Mouse (Mus musculus) adrenal gland, postnatal 14 days (tissue): ENCODE measurements around the gene Vmn1r11. TPM values are rescaled to one million over a fixed set of nuclear protein-coding genes. Genes with fewer than 3 reads are reported as not detected.

Experiments used
- DNase-seq: peaks from one replicate; pipeline ENCODE4 v3.0.0; 2021; ENCODE audit warnings: mixed read lengths
- long read RNA-seq, 2 experiments: library from polyadenylated mRNA; stranded (forward); transcript quantifications; one replicate each; pipeline ENCODE4 v2.0.0; 2021
- total RNA-seq: library from RNA; stranded (reverse); gene quantifications from 2 replicates; pipeline ENCODE4 v1.2.3, GENCODE M21; 2021

Gene Vmn1r11
- total RNA-seq = not detected in 2 replicates
- long read RNA-seq, experiment 1 = 0 reads
- long read RNA-seq, experiment 2 = 0 reads

GRCm38 (mm10) chr6:57133155-57133554, at the start of gene Vmn1r11:
Vmn1r11 (plus strand) TSS chr6:57133455.
- no peak for DNase-seq

- DNase-seq = no peak
These were observed 26.9 kb upstream of the Vmn1r11 start for GRCm38 (mm10) chr6:57106358-57106757.

- no peak for DNase-seq
These were observed 24.1 kb upstream of the Vmn1r11 start, which contains the start of gene Vmn1r10 for GRCm38 (mm10) chr6:57109154-57109553. Vmn1r10 (plus strand) TSS chr6:57109454.

- DNase-seq = no peak
These were observed 23.4 kb downstream of the Vmn1r11 start, which contains the start of gene Vmn1r12 for GRCm38 (mm10) chr6:57156619-57157018. Vmn1r12 (plus strand) TSS chr6:57156919.

Other genes starting within 250 kb of the Vmn1r11 start
- gene Nt5c3, start 209.5 kb upstream of the Vmn1r11 start, total RNA-seq = 24.9 and 25.9 TPM in 2 replicates
- 0.26 and 0.41 TPM in 2 replicates for gene Vmn1r4, start 209.4 kb upstream of the Vmn1r11 start, total RNA-seq
- gene Vmn1r5, start 163.2 kb upstream of the Vmn1r11 start, total RNA-seq = not detected in 2 replicates
- gene Vmn1r6, start 136.2 kb upstream of the Vmn1r11 start, total RNA-seq = not detected in 2 replicates
- not detected in 2 replicates for gene Vmn1r7, start 108.1 kb upstream of the Vmn1r11 start, total RNA-seq
- gene Vmn1r8, start 101.2 kb upstream of the Vmn1r11 start, total RNA-seq = not detected in 2 replicates
- gene Vmn1r9, start 66.7 kb upstream of the Vmn1r11 start, total RNA-seq = not detected in 2 replicates
- gene Vmn1r10, start 24.0 kb upstream of the Vmn1r11 start, total RNA-seq = not detected in 2 replicates
- not detected in 2 replicates for gene Vmn1r12, start 23.5 kb downstream of the Vmn1r11 start, total RNA-seq
- not detected in 2 replicates for gene Vmn1r13, start 69.8 kb downstream of the Vmn1r11 start, total RNA-seq
- gene Vmn1r14, start 98.2 kb downstream of the Vmn1r11 start, total RNA-seq = not detected in 2 replicates
- gene Vmn1r15, start 124.5 kb downstream of the Vmn1r11 start, total RNA-seq = not detected in 2 replicates
- gene Vmn1r16, start 196.0 kb downstream of the Vmn1r11 start, total RNA-seq = not detected in 2 replicates
- gene Vmn1r17, start 230.3 kb downstream of the Vmn1r11 start, total RNA-seq = not detected in 2 replicates